Mouse (Mus musculus): ENCODE results near the gene Cdhr2.

DNA sequence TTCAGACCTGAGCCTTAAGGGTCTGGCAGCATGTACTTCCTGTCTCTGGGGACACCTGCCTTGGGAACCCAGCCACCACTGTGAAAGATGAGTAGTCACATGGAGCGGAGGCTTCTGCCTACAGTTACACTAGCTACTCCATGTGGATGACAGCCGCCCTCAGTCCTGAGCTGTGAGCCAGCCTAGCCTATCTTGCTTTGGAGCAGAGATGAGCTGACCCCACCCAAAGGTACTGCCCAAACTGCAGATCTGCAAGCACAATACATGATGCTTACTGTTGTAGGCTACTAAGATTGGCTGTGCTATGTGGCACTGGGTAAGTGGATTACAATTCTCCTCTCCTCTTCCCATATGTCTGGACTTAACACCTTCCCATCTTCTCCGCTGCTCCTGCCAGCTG, 79.8 kb downstream of the Cdhr2 start:
- no peak for TF ChIP-seq CTCF (IDR thresholded peaks at IDR 0.05)
- no peak for TF ChIP-seq EP300 (IDR thresholded peaks at IDR 0.05; ENCODE audit: insufficient read depth, low read depth, low read length)
- TF ChIP-seq POLR2A (IDR thresholded peaks at IDR 0.05; ENCODE audit: insufficient read depth, low read depth, low read length): no peak

Measured in heart, adult 2 months (tissue).